Mouse (Mus musculus) induced T-regulatory cell, adult 2 months (primary cell): Measurements from ENCODE around the gene Saxo1.
A peak's percentile ranks its signal among the peaks of the same experiment; 100 is the strongest.

Experiments
- DNase-seq: peaks from one replicate; pipeline ENCODE4 v3.0.0-alpha.2; 2012; ENCODE audit warnings: low read depth

The Saxo1 gene

DNA sequence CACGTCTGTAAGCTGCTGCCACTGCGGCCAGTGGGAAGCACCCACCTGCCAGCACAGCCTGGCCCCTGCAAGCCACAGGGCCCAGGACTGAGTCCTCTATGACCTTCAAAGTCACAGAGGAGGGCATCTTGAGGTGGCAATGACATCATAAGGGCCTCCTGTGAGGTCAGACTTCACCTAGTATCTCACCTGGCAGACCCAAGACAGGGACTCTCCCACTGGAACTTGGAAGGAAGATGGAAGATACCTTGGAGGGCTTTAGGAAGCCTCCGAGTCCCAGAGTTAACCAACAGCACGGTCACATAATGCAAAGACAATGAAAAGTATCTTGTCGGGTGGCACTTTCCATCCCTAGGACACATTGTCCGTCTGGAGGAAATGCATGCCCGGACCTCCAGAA lies at the start of gene Saxo1:
Gene Saxo1 (minus strand): TSS at position 101 of the 400 bp plus-strand sequence.
- DNase-seq: no peak

DNA sequence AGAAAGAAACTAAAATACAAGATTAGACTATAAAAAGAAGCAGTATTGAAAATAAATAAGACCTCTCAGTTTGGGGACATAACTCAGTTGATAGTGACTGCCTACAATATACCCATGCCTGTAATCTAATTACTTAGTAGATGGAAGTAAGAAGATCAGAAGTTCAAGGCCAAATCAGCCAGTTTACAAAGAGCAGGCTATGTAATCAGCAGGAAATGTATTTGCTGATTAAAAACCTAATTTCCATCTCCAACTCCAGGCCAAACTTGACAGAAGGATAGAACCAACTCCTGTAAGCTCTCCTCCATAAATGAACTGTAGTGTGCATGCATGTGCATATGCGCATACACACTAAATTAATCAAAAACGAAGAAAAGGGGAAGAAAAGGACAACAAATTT lies 33.2 kb upstream of the Saxo1 start:
- no peak for DNase-seq

DNA sequence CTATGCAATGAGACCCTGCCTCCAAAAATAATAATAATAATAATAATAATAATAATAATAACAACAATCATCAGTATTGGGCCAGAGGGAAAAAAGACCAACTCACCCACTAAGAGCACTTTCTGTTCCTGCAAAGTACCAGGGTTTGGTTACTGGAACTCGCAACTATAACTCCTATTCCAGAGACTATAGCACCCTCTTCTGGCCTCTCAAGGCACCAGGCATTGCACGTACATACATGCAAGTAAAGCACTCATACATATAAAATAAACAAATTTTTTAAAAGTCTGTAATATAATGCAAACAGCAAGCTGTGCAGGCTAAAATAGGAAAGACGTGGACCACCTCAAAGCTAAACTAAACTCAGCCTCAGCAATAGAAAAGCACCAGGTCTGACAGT lies 30.1 kb upstream of the Saxo1 start:
- peak; percentile 36 for DNase-seq

DNA sequence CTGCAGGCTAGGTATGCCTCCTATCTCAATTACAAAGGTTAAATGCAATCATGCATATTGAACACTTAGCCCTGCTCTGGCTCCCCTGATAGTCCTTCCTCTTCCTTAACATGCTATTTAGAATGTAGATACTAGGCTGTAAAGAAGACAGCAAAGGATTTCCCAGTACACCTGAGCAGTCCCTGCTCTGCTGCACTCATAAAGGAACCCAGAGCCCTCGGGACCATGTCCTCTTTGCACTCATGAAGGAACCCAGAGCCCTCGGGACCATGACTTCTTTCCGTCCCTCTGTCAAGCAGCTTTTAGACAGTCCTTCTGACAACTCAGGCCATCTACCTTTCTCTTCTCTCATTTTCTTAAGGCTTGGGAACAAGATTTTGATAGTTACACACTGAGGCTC lies 22.5 kb upstream of the Saxo1 start:
- no peak for DNase-seq

DNA sequence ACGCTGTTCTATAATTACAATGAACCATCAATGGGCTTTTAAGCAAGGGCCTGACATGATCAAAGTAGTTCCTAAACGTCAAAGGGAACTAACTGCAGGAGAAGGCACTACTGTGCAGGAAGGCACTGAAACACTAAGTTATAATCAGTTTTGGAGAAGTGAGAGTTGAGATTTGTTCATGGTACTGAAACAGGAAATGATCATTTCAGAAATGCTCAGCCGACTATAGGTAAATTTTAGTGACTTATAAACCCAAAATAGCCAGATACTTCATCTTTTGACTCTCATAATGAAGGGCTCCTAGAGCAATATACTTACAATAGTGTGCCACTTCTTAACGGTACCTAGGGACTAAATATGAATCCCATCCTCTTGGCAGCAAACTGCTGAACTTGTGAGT lies 21.9 kb upstream of the Saxo1 start:
- DNase-seq: no peak

DNA sequence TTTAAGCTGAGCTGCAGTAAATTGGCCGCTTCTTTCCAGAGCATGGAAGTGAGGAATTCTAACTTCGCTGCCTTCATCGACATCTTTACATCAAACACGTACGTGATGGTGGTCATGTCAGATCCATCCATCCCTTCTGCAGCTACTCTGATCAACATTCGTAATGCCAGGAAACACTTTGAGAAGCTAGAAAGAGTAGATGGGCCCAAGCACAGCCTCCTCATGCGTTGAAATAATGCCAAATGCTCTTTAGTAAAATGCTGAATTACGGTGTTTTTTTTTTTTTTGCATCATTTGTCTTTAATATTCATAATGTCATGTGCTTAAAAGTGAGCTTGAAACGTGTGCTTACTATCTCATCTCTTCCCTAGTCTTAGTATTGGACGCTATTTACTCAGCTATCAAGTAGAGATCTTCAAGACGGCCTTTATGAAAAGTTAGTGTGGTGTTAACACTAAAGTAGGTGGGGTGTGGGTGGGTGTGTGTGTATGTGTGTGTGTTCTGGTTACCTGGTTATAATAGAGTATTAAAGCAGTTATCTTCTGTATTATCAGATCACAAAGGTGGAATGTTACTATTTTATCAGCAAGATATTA lies 18.6 kb upstream of the Saxo1 start:
- DNase-seq: no peak

DNA sequence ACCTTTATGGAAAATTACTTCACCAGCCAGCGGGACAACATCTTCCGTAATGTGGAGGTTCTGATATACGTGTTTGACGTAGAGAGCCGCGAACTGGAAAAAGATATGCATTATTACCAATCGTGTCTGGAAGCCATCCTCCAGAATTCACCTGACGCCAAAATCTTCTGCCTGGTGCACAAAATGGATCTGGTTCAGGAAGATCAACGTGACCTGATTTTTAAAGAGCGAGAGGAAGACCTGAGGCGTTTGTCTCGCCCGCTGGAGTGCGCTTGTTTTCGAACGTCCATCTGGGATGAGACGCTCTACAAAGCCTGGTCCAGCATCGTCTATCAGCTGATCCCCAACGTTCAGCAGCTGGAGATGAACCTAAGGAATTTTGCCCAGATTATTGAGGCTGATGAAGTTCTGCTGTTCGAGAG lies 18.0 kb upstream of the Saxo1 start:
- DNase-seq: no peak

DNA sequence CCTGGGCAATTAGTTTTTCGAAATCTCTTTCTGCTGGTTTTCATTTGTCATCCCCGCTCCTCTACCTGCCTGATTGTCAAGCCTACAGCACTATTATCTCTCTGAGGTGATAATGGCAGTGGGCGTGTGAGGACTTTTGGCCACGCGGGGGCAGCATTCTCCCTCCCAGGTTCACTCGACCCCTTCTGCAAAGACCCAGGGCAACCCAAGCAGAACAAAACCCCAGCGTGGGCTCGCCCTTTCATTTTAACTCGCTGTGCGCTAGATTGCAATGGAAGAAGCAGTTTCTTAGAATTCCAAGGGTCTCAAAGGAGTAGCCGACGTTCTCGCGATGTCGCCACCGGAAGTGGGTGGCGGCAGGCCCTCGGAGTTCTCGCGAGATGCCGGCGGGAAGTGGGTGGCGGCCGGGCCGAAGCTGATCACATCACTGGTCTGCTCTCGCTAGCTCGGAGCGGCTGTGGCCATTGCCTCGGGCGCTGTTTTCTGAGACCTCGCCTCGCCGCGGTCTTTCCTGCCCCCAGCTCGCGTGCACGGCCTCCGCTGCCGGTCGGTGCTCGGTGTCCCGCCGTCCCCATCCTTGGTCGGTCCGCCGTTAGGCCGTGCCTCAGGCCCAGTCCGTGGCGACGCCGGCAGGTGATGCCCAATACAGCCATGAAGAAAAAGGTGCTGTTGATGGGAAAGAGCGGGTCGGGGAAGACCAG lies 17.3 kb upstream of the Saxo1 start, which contains the start of gene Rraga:
Gene Rraga (plus strand): TSS at position 386 of the 701 bp plus-strand sequence.
- DNase-seq: peak; percentile 97

DNA sequence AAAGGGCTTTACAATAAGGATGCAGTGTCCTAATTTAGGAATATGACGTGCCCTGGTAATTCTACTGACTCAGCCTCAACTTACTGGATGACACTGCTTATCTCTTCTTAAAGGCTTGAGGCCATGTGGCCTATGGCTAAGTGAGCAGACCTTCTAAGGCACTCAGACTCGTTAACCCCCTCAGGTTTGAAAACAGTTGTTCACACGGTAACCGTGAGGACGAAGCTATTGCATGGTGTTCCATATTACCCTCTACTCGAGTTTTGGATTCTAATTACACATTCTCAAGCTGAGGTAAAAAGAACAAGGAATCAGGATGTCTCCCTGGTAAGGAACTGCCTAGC lies 16.8 kb upstream of the Saxo1 start:
- DNase-seq: no peak

DNA sequence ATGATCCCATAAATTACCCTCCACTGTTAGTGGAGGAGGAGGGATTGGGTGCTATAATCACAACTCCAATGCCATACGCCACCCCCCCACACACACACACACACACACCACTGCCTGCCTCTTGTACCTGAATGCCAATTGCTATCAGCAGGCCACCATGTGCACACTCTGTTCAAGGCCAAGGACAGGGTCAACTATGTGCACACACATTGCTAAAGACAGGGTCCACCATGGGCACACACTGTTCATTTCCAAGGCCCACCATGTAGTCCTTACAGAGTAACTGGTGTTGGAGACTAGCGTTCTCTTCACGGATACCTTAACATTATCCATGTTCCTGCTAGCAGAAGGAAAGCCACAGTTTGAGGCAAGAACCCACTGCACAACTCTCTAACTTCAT lies 2.9 kb upstream of the Saxo1 start:
- no peak for DNase-seq

DNA sequence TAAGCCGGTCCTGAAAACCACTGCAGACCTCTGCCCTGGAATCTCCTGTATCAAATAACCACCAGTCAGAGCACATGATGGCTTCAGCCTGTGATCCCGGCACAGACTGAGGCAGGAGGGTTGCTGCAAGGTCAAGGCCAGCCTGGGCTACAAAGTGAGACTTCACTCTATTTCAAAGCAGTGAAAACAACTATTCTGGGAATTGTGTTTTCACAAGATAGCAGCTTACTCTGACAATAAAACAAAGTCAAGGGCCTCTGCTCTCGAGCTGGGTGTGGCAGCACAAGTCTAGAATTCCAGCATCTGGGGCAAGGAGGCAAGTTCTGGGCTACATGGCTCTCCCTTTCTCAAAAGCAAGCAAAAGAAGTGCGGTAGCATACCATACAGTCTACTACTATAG lies 878 bp upstream of the Saxo1 start:
- DNase-seq: no peak

DNA sequence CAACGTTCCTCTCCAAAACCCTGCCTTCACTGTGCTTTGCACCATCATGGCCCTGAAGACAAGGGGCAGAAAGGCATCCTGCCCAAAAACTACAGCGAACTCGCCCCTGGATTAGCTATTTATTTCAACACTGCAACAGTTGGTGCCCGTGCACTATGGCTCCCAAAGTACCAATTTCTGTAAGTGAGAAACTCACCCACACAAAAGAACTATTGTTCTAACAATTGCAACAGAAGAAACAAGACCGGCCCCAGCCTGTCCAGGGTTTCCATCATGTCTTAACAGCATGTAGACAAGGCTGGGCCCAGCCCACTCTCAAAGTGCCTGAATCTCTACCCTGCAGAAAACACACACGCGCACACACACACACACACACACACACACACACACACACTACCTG lies 757 bp downstream of the Saxo1 start:
- no peak for DNase-seq

DNA sequence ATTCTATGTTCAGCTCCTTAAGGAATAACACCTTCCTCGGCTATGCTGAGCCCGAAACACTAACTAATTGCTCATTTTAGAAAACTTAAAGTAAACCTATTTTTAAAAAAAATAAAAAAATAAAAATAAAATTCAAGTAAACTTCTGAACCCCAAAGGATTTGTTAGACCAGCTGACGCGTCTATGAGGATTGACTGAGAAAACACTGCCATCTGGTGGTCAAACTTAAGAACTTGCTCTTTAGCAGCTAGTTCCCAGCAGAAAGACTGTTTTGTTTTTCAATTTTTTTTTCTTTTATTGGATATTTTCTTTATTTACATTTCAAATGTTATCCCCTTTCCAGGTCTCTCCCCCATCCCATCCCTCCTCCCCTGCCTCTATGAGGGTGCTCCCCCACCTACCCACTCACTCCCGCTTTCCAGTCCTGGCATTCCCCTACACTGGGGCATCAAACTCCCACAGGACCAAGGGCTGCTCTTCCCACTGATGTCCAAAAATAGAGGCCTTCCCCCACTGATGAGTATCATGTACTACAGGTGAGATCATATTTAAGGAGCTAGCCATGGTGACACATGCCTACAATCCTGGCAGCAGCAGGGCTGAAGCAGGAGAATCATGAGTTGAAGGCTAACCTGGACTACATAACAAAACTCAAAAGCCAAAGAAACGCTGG lies 3.0 kb downstream of the Saxo1 start:
- DNase-seq: peak; percentile 65

DNA sequence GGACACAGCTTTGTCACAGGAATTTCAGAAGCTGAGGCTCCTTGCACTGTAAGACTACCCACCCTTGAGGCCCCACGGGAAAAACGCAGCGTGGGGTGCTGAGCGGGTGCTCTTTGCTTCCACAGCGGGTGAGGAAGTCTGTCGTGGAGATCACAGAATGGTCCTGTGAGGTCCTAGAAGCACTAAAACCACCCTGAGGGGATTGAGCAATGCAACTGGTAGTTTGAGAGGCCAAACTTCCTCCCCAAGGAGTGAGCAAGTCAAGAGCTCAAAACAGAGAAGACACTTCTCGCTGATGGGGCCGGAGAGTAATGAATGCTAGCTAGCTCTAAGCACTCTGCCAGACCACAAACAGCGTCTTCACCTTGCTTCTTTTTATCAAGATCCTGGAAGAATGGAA lies 9.8 kb downstream of the Saxo1 start:
- DNase-seq: no peak

DNA sequence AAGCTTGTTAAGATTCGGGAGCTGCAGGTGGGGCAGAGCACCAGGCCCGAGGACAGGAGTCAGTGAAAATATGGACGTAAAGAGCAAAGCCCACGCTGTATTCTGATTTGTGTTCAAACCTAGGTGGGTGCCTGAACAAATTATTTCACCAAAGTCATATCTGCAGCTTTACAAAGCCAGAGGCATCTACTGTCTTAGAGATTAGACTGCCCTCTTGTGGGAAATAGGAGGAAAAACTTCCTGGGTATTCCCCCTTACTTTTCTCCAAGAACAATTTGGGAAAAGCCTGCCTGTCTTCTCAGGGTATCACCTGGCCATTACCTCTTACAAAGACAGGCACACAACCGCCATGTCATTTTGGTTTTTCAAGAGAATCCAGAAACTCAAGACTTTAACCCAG lies 12.5 kb downstream of the Saxo1 start:
- DNase-seq: no peak

DNA sequence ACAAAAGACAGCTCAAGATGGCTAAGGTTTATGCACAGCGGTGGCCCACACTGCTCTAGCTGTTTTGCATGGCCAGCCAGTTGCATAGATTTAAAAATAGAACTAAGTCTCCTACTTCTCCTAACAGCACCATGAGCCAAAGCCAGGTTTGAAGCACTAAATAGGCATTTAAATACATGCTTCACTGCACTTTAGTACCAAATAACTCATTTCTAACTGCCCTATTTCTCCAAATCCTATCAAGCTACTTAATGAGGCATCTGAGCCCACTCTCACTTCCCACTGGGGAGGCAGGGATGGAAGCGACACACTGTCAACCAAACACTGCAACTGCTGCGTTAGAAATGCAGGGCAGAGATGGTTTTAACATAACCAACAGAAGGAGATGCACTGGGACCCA lies 14.1 kb downstream of the Saxo1 start:
- DNase-seq: no peak

DNA sequence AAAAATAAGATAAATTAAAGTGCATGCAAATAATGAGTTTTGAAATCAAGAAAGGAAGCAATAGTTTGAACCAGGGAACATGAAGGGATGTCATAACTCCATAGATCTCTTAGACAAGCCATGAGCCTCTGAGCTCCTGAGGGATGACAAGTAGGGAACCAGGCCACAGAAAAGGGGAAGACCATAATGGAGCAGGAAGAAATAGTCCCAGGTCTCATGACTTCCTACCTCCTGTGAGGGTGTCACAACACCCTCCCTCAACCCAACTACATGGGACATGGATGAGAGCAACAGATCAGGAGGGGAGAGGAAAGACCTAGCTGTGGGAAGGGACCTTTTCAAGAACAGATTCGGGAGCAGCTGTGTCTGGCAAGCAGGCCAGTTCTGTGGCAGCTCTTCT lies 16.6 kb downstream of the Saxo1 start:
- no peak for DNase-seq

DNA sequence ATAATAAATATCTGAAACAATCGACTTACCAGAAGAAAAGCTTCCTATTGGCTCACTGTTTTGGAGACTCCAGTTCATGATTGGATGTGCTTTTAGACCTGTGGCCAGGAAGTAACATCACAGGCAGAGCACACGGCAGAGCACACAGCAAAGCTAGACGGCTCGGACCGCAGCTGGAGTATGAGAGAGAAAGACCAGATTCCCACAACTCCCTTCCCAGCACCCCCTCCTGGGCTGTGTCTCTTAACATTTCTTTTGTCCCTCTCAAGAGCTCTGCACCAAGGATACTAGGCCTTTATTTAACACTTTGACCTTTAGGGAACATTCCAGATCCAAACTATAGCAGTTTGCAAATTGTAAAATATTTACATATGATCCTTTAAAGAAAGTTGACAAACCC lies 19.2 kb downstream of the Saxo1 start:
- DNase-seq: no peak

DNA sequence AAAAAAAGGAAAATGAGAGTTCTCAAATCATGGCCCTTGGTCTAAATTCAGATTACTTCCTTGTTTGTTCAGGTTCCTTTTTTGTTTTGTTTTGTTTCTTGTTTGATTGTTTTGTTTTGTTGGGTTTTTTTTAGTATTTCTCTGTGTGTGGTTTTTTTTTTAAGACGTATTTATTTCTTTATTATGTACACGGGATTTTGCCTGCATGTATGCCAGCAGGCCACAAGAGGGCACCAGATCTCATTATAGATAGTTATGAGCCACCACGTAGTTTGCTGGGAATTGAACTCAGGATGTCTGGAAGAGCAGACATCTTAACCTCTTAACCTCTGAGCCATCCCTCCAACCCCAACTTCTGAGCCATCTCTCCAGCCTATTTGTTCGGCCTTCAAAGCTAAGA lies 20.2 kb downstream of the Saxo1 start:
- peak; percentile 71 for DNase-seq

DNA sequence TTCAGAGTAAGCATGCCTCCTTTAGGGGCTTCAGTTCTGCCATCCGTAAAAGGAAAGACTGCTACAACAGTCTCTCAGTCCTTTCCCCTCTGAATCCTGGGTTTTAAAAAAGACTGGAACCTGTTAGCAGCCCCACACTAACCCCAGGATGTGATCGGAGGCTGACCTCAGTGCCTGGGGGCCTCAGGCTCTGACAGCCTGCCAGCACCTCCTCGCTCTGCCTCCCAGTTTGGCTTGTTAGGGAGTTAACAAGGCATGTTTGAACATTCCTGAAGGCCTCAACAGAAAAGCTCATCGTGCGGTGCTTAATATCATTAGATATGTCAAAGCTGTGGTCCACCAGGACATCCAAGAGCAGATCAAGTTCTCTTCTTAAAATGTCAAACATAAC lies 24.0 kb downstream of the Saxo1 start:
- no peak for DNase-seq

DNA sequence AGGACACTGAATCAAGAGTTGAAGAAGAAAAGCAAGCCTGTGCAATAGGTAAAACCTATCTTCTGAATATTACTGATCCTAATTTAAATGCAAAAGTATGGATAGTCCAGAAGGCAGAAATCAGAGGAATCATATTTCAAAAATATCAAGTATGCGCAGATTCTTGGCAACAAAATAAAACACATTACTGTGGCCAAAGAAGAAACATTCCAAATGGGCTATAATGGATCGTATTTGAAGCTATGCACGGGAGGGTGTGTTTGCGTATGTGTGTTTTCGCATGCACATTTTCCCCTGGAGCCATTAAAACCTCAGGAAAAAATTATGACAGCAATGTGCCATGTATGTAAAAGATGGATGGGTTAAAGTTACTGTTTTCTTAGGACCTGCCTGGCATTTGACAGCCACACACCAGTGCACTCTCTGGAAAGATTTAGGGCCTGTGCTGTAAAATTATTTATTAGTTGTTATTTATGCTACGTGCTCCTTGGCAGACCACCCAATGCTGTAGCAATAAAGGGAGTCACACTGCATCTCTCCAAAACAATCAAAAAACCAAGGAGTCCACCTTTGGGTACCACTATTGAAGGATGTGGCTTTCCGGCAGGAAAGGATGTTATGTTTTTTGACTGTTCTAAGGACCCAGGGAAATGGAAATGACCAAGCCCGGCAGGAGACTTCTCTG lies 24.6 kb downstream of the Saxo1 start:
- DNase-seq: no peak

DNA sequence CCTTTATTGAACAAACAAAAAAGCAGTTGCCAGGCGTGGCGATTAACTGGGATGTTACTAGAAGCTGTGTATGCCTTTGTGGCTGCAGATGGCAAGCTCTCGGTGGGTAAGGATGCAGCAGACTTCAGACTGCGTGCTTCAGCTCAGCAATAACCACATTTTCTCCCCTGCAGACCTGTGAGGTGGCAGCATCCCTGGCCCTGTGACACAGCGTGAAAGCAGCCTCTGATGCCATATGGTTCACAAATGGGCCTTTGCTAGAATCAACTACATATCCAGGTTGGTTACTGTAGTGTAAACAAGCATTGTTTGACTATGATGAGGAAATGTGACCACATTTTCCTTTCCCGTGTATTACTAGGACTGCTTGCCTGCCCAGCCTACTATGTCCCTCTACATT lies 29.0 kb downstream of the Saxo1 start:
- DNase-seq: no peak
